Mouse (Mus musculus) layer of hippocampus, adult 9-11 months (tissue): ENCODE measurements around the gene Gjb3.

Source experiments
- DNase-seq: peaks from one replicate; pipeline ENCODE4 v3.0.0; 2022

Gene Gjb3

GRCm38 (mm10) chr4:127278451-127279001 is 52.1 kb downstream of the Gjb3 start:
- no peak for DNase-seq
